Mouse (Mus musculus): Measurements from ENCODE around the gene Decr2. TPM values are rescaled to one million over a fixed set of nuclear protein-coding genes. Genes with fewer than 3 reads are reported as not detected.
"Not testable (repeated sequence)": the region's sequence is repeated elsewhere in the genome, so short reads cannot be mapped to it uniquely, and the experiment has no call there.

Decr2 gene
- polyA plus RNA-seq, 1 experiment from 2014 or later, result 17.0 TPM

GRCm38 (mm10) chr17:26041111-26041802, 48.9 kb downstream of the Decr2 start:
- no peak overlapping the region for H3K4me3 ChIP-seq (ENCODE audit: low read depth, low read length)
- whole genome bisulfite sequencing, result 52% methylated on average over 9 of the region's 9 CpGs
- no peak overlapping the region for H3K9ac ChIP-seq (ENCODE audit: low read length)
- no peak overlapping the region for H3K27ac ChIP-seq (ENCODE audit: low read depth, low read length)
- H3K9me3 ChIP-seq (ENCODE audit: control insufficient read depth, low read length), result no peaks in the 10 kb centered on the region
- peaks cover 2% of the 10 kb centered on the region for H3K4me1 ChIP-seq (ENCODE audit: control insufficient read depth, insufficient read depth, low read length)
- H3K36me3 ChIP-seq (ENCODE audit: control insufficient read depth, insufficient read depth, low read length), result no peaks in the 10 kb centered on the region; the same call in 1 of the 2 replicates
- ATAC-seq (ENCODE audit: low FRiP score) (no peak), DNase-seq (ENCODE audit: low spot score, missing footprints) (peak; percentile 94)
- H3K4me2 ChIP-seq, result no peak overlapping the region
- H3K27me3 ChIP-seq (ENCODE audit: control insufficient read depth, insufficient read depth, low read length), result no peaks in the 10 kb centered on the region

- DNase-seq (ENCODE audit: low spot score, missing footprints), result peak; percentile 76
- H3K27me3 ChIP-seq (ENCODE audit: control insufficient read depth, insufficient read depth, low read length); ATAC-seq (ENCODE audit: low FRiP score); H3K9me3 ChIP-seq (ENCODE audit: control insufficient read depth, low read length); H3K4me2 ChIP-seq; H3K36me3 ChIP-seq (ENCODE audit: control insufficient read depth, insufficient read depth, low read length); H3K4me1 ChIP-seq (ENCODE audit: control insufficient read depth, insufficient read depth, low read length); H3K9ac ChIP-seq (ENCODE audit: low read length); H3K4me3 ChIP-seq (ENCODE audit: low read depth, low read length); H3K27ac ChIP-seq (ENCODE audit: low read depth, low read length): not testable (repeated sequence)
- WGBS, result 85% methylated on average over 8 of the region's 8 CpGs
Observed at GRCm38 (mm10) chr17:26040711-26041110, 49.4 kb downstream of the Decr2 start.

GRCm38 (mm10) chr17:26032037-26032436, 58.1 kb downstream of the Decr2 start:
- WGBS, result 92% methylated on average over 6 of the region's 6 CpGs
- Histone ChIP-seq H3K4me3 (ENCODE audit: low read depth, low read length) (no peak overlapping the region), H3K27me3 (ENCODE audit: control insufficient read depth, insufficient read depth, low read length) (no peaks in the 10 kb centered on the region), H3K4me2 (no peak overlapping the region), H3K27ac (ENCODE audit: low read depth, low read length) (no peak overlapping the region), H3K4me1 (ENCODE audit: control insufficient read depth, insufficient read depth, low read length) (no peaks in the 10 kb centered on the region), H3K9me3 (ENCODE audit: control insufficient read depth, low read length) (no peaks in the 10 kb centered on the region), H3K9ac (ENCODE audit: low read length) (no peak overlapping the region), H3K36me3 (ENCODE audit: control insufficient read depth, insufficient read depth, low read length) (peaks cover 3% of the 10 kb centered on the region; the same call in 1 of the 2 replicates)
- no peak for DNase-seq (ENCODE audit: low spot score, missing footprints)
- ATAC-seq (ENCODE audit: low FRiP score), result no peak

GRCm38 (mm10) chr17:26031583-26031982, 58.6 kb downstream of the Decr2 start:
- no peak overlapping the region for H3K4me2 ChIP-seq
- WGBS, result 93% methylated on average over 5 of the region's 5 CpGs
- no peaks in the 10 kb centered on the region for H3K9me3 ChIP-seq (ENCODE audit: control insufficient read depth, low read length)
- no peaks in the 10 kb centered on the region for H3K27me3 ChIP-seq (ENCODE audit: control insufficient read depth, insufficient read depth, low read length)
- H3K27ac ChIP-seq (ENCODE audit: low read depth, low read length), result no peak overlapping the region
- peaks cover 3% of the 10 kb centered on the region; the same call in 1 of the 2 replicates for H3K36me3 ChIP-seq (ENCODE audit: control insufficient read depth, insufficient read depth, low read length)
- H3K9ac ChIP-seq (ENCODE audit: low read length), result no peak overlapping the region
- no peak for ATAC-seq (ENCODE audit: low FRiP score)
- H3K4me1 ChIP-seq (ENCODE audit: control insufficient read depth, insufficient read depth, low read length), result no peaks in the 10 kb centered on the region
- DNase-seq (ENCODE audit: low spot score, missing footprints), result no peak
- H3K4me3 ChIP-seq (ENCODE audit: low read depth, low read length), result no peak overlapping the region

Other genes starting within 250 kb of the Decr2 start
- gene Gm20683, start 248.6 kb downstream of the Decr2 start, polyA plus RNA-seq (2014; fragmentation: Nextera tagmentation; extraction: Ambion mirVana), result 0.63 and 1.2 TPM in 2 replicates
- gene Rhot2, start 245.5 kb downstream of the Decr2 start, polyA plus RNA-seq (2014; fragmentation: Nextera tagmentation; extraction: Ambion mirVana), result 7.0 and 8.7 TPM in 2 replicates
- gene Wdr90, start 228.8 kb downstream of the Decr2 start, polyA plus RNA-seq (2014; fragmentation: Nextera tagmentation; extraction: Ambion mirVana), result 15.7 and 17.8 TPM in 2 replicates
- gene Mcrip2, start 221.6 kb downstream of the Decr2 start, polyA plus RNA-seq (2014; fragmentation: Nextera tagmentation; extraction: Ambion mirVana), result 6.1 and 7.0 TPM in 2 replicates
- gene Mettl26, start 215.3 kb downstream of the Decr2 start, polyA plus RNA-seq (2014; fragmentation: Nextera tagmentation; extraction: Ambion mirVana), result 57.1 and 60.1 TPM in 2 replicates
- gene Wfikkn1, start 209.5 kb downstream of the Decr2 start, polyA plus RNA-seq (2014; fragmentation: Nextera tagmentation; extraction: Ambion mirVana), result 0.91 and 1.1 TPM in 2 replicates
- gene Rab40c, start 170.6 kb downstream of the Decr2 start, polyA plus RNA-seq (2014; fragmentation: Nextera tagmentation; extraction: Ambion mirVana), result 15.0 and 15.9 TPM in 2 replicates
- gene Pigq, start 145.4 kb downstream of the Decr2 start, polyA plus RNA-seq (2014; fragmentation: Nextera tagmentation; extraction: Ambion mirVana), result 47.2 and 50.9 TPM in 2 replicates
- gene Nhlrc4, start 145.4 kb downstream of the Decr2 start, polyA plus RNA-seq (2014; fragmentation: Nextera tagmentation; extraction: Ambion mirVana), result 0.37 TPM in 1 of 2 replicates, not detected in the other
- gene A930017K11Rik, start 137.8 kb downstream of the Decr2 start, polyA plus RNA-seq (2014; fragmentation: Nextera tagmentation; extraction: Ambion mirVana), result not detected in 2 replicates
- 19.0 and 21.5 TPM in 2 replicates for gene Capn15, start 104.5 kb downstream of the Decr2 start, polyA plus RNA-seq (2014; fragmentation: Nextera tagmentation; extraction: Ambion mirVana)
- gene Rab11fip3, start 20.8 kb downstream of the Decr2 start, polyA plus RNA-seq (2014; fragmentation: Nextera tagmentation; extraction: Ambion mirVana), result 18.1 and 18.2 TPM in 2 replicates
- gene Nme4, start 5.3 kb upstream of the Decr2 start, polyA plus RNA-seq (2014; fragmentation: Nextera tagmentation; extraction: Ambion mirVana), result 51.5 and 57.7 TPM in 2 replicates
- 1.1 and 1.3 TPM in 2 replicates for gene Tmem8, start 23.0 kb upstream of the Decr2 start, polyA plus RNA-seq (2014; fragmentation: Nextera tagmentation; extraction: Ambion mirVana)
- 256 and 275 TPM in 2 replicates for gene Mrpl28, start 33.2 kb upstream of the Decr2 start, polyA plus RNA-seq (2014; fragmentation: Nextera tagmentation; extraction: Ambion mirVana)
- 11.4 and 12.7 TPM in 2 replicates for gene Axin1, start 48.4 kb upstream of the Decr2 start, polyA plus RNA-seq (2014; fragmentation: Nextera tagmentation; extraction: Ambion mirVana)
- gene Pdia2, start 108.8 kb upstream of the Decr2 start, polyA plus RNA-seq (2014; fragmentation: Nextera tagmentation; extraction: Ambion mirVana), result 0.18 and 0.30 TPM in 2 replicates
- gene Rgs11, start 112.6 kb upstream of the Decr2 start, polyA plus RNA-seq (2014; fragmentation: Nextera tagmentation; extraction: Ambion mirVana), result 0.18 and 0.40 TPM in 2 replicates
- gene Arhgdig, start 117.4 kb upstream of the Decr2 start, polyA plus RNA-seq (2014; fragmentation: Nextera tagmentation; extraction: Ambion mirVana), result 5.8 and 6.4 TPM in 2 replicates
- 16.9 and 19.6 TPM in 2 replicates for gene Fam234a, start 153.9 kb upstream of the Decr2 start, polyA plus RNA-seq (2014; fragmentation: Nextera tagmentation; extraction: Ambion mirVana)
- 127 and 137 TPM in 2 replicates for gene Luc7l, start 162.6 kb upstream of the Decr2 start, polyA plus RNA-seq (2014; fragmentation: Nextera tagmentation; extraction: Ambion mirVana)

Data from midbrain, embryonic 11.5 days (tissue).